Mouse (Mus musculus) forelimb bud, embryonic 11.5 days (tissue): ENCODE measurements around the gene Ube4b.

Experiments
- DNase-seq: peaks from one replicate; pipeline ENCODE4 v3.0.0-alpha.2; 2012; ENCODE audit warnings: low read depth, low spot score

Gene Ube4b

DNA sequence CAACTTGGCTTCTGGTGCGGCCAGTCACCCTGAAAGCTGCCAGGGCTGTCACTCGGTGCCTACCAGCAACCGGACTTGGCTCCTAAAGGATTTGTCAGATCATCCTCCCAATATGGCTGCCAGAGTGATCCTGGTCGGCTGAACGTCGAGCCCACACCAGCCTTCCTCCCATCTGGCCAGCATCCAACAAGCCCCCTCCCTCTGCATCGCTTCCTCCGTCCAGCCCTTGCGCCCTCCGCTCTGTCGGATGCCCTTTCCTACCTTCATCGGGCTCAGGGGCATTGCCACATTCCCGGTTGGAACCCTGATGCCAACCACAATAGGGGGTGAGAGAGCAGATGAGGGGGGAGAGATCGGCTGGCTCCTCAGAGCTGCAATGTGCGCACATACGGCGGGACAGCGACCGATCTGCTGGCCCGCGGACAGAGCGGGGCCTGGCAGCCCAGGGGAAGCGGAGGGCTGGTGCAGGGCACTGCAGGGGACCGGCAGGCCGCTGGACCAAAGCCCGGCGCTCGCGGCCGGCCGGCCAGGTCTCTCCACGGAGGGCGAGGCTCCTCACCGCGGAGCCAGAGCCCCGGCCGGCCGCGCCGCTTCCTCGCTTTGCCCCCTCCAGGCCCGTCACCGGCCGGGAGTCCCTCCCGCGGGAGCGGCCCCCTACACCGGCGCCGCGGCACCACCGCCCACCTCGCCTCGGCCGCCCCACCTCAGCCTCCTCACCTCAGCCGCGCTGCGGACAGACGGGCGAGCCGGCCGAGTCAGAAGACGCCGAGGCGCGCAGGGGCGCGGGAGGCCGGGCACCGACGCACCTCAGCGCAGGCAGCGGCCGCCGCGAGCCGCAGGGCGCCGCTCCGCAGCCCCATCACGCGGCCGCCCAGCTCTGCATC lies 119.6 kb downstream of the Ube4b start:
- DNase-seq: peak; percentile 57

GRCm38 (mm10) chr4:149305761-149306711 lies 120.5 kb downstream of the Ube4b start:
- DNase-seq: no peak

DNA sequence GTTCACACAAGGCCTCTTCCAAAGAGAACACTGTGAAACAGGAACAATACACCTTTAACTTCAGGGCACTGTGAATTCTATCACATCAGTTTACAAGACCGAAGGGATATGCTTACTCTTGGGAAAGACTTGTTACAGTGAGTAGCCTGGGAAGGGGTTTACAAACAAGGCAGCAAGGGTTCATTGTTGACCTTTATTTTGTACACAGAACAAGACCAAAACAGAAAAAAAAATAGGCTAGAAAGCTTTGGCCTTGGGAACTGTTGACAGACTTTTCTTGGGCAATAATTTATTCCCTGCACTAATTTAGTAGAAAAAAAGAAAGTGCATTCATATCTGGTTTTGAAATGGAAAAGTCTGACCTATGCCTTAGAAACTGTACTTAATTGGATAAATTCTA lies 122.1 kb downstream of the Ube4b start:
- DNase-seq: no peak

DNA sequence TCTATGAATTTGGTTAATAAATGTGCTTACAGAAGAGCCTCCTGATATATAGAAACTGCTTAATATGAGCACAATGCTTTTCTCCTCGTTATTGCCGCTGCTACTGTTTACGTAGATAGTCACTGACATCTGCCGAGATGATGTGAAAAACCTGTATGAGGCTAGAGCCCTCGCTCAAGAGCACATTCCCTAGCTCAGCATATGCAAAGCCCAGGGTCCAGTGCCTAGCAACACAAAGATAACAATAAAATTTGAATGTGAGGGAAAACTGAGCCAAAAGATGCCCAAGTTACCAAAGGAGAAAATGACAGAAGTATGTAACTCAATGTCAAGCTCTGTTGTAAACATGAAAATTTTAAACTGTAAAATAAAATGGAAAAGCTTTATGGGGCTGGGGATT lies 123.0 kb downstream of the Ube4b start:
- no peak for DNase-seq

GRCm38 (mm10) chr4:149302751-149303150 lies 123.8 kb downstream of the Ube4b start:
- DNase-seq: no peak

- DNase-seq: no peak
Measured at GRCm38 (mm10) chr4:149302136-149302535, 124.4 kb downstream of the Ube4b start.

- no peak for DNase-seq
Measured at GRCm38 (mm10) chr4:149296501-149296900, 130.0 kb downstream of the Ube4b start.

GRCm38 (mm10) chr4:149292984-149293383 lies 133.6 kb downstream of the Ube4b start:
- no peak for DNase-seq

DNA sequence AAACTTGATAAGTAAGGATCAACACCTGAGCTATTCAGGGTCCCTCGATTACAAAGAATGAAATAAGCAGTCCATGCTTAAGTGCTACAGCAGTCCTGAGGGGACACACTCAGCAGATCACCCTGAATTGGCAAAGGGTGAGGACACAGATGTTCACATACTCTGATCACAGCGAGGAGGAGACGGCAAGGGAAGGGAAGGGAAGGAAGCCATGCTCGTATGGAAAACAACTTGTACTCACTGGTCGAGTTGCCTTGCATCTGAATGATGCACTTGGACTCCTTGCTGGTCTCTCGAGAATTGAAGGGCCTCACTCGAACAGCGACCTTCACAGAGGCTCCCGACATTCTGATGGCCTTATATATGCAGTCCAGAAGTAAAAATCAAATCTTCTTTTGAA lies 135.5 kb downstream of the Ube4b start:
- DNase-seq: no peak

- no peak for DNase-seq
Measured at GRCm38 (mm10) chr4:149290157-149290750, 136.3 kb downstream of the Ube4b start.

DNA sequence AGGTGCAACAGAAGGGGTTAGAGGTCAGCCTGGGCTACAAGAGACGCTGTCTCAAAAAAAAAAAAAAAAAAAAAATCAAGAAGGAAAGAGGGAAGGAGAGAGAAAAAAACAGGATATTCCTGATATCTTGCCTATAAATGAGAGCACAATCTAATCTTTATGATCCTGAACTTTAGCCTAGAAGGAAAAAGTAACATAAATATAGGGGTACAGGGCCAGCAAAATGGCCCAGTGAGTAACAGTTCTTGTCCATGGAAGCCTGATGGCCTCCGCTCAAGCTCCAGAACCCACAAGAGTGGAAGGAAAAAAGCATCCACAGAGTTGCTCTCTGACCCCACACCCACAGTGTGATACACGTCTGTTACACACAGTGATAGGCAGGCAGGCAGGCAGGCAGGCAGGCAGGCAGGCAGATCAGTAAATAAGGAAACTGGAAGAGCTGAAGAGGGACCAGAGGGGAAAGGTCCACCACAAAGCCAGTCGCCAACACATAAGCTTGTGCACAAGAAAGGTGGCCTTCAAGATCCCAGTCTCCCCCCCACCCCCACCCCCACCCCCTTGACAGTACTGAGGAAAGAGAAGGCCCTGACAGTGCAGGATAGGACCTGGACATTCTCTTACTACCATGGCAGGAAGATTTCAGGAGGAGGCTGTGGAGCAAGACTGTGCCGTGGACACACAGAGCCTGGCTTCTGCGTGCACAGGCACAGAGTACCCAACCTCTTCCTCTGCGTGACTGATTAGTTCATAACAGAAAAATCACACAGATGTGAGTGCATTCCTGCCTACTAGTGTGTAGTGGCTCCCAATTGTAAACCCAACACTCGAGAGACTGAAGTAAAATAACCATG lies 140.0 kb downstream of the Ube4b start:
- no peak for DNase-seq

- no peak for DNase-seq
Measured at GRCm38 (mm10) chr4:149285691-149286090, 140.9 kb downstream of the Ube4b start.

DNA sequence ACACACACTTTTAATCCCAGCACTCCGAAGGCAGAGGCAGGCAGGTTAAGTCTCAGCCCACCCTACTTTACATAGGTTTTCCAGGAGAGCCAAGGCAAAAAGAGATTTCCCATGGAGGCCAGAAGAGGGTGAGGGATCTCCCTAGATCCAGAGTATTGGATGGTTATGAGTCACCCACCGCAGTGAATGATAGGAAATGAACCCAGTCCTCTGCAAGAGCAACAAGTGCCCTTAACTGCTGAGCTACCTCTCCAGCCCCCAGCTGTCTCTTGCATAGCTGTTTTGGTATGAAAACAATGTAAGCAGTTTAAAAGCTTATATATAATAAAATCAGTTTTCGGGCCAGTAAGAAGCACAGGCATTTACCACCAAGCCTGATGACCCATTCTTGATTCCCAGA lies 143.5 kb downstream of the Ube4b start:
- DNase-seq: no peak

DNA sequence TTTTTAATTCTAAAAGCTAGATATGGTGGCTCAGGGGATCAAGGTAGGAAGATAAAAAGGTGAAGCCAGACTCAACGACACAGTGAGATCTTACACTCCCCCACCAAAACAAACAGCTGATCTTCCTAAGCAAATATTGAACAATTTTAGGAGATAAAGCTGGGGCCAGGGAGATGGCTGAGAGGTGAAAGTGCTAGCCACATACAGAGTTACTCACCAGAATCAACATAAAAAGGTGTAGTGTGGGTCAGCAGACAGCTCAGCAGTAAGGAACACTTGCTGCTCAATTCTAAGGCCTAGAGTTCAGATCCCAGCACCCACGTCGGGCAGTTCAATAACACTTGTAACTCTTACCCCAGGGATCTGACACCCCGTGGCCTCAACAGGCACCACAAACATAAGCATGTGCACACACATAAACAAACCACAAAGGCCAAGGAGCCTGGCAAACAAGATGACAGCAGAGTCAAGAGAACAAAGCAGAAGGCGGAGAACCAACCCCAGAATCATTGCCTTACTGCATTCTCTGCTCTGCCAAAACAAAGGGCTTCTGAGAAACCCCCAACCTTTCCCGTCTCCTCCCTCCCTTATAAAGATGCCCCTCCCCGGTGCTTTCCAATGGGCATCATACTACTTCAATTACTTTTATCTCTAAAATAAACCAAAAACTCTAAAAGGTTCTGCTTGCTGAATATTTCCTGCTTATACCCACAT lies 144.4 kb downstream of the Ube4b start:
- no peak for DNase-seq
